Mouse (Mus musculus) ES-E14 (cell line): Measurements from ENCODE around the gene Sbk1. TPM values are rescaled to one million over a fixed set of nuclear protein-coding genes. Genes with fewer than 3 reads are reported as not detected.

Experiments
- DNase-seq: peaks from one replicate; pipeline ENCODE4 v3.0.0-alpha.2; 2013; ENCODE audit warnings: low read depth, low spot score
- H3K27ac ChIP-seq: 2 replicates; pipeline ENCODE4 v1.5.1; 2012; ENCODE audit warnings: low read depth, mild to moderate bottlenecking, low read length, moderate library complexity, mixed read lengths; ENCODE audit not compliant: poor library complexity, insufficient read depth, severe bottlenecking
- H3K36me3 ChIP-seq: 2 replicates; pipeline ENCODE4 v1.6.1; 2012; ENCODE audit warnings: mild to moderate bottlenecking, low read length, moderate library complexity, mixed read lengths; ENCODE audit not compliant: control insufficient read depth, poor library complexity, insufficient read depth, severe bottlenecking
- H3K4me1 ChIP-seq, 2 experiments: fragments of 150-350 bp in 1 of 2; sonication (generic) in 1 of 2; 2 replicates each; pipeline ENCODE4 v1.6.1; 2012; ENCODE audit warnings: low read length in 2 of 2, mild to moderate bottlenecking in 1 of 2, mixed read lengths in 1 of 2; ENCODE audit not compliant: control insufficient read depth in 2 of 2, insufficient read depth in 2 of 2, poor library complexity in 1 of 2
- H3K4me3 ChIP-seq, 2 experiments: fragments of 150-350 bp in 1 of 2; sonication (generic) in 1 of 2; 2 replicates each; pipeline ENCODE4 v1.5.1; 2012; ENCODE audit warnings: low read length in 2 of 2, low read depth in 1 of 2, mild to moderate bottlenecking in 1 of 2, mixed read lengths in 1 of 2; ENCODE audit not compliant: insufficient read depth in 1 of 2, poor library complexity in 1 of 2, severe bottlenecking in 1 of 2
- H3K9ac ChIP-seq: 2 replicates; pipeline ENCODE4 v1.6.1; 2012; ENCODE audit warnings: low read depth, mild to moderate bottlenecking, low read length, mixed read lengths; ENCODE audit not compliant: poor library complexity, insufficient read depth, severe bottlenecking
- H3K9me3 ChIP-seq: fragments of 150-350 bp; sonication (generic); 2 replicates; pipeline ENCODE4 v1.6.1; 2012; ENCODE audit warnings: low read depth, mild to moderate bottlenecking, low read length; ENCODE audit not compliant: control insufficient read depth, insufficient read depth
- CHD2 ChIP-seq: IDR thresholded peaks from 2 replicates; pipeline ENCODE4 v1.6.1; 2014; ENCODE audit warnings: mild to moderate bottlenecking, low read depth, low read length, inconsistent platforms
- HCFC1 ChIP-seq: IDR thresholded peaks from 2 replicates; pipeline ENCODE4 v1.6.1; 2012; ENCODE audit warnings: low read length, inconsistent platforms, borderline replicate concordance; ENCODE audit not compliant: insufficient read depth
- MAFK ChIP-seq: IDR thresholded peaks from 2 replicates; pipeline ENCODE4 v1.6.1; 2014; ENCODE audit warnings: mild to moderate bottlenecking, low read depth, low read length, inconsistent platforms; ENCODE audit not compliant: insufficient read depth
- ZC3H11A ChIP-seq: IDR thresholded peaks from 2 replicates; pipeline ENCODE4 v1.6.1; 2012; ENCODE audit warnings: low read depth, mild to moderate bottlenecking, inconsistent platforms, low read length, borderline replicate concordance
- ZNF384 ChIP-seq: IDR thresholded peaks from 2 replicates; pipeline ENCODE4 v1.6.1; 2012; ENCODE audit warnings: low read depth, low read length, inconsistent platforms
- in situ Hi-C, 2 experiments: fragments of 600-800 bp; cut with MboI; formaldehyde crosslinking; loops; one replicate each; pipeline ENCODE4 v1.15.1; 2025; ENCODE audit warnings: low sequenced_read_pairs in 2 of 2, inconsistent platforms in 1 of 2; ENCODE audit not compliant: unreplicated experiment in 2 of 2
- total RNA-seq: library from RNA; depleted of rRNA; stranded (reverse); fragments of 300-350 nt; gene quantifications from 2 replicates; pipeline ENCODE4 v1.2.3, GENCODE M21; 2012

The Sbk1 gene
- total RNA-seq, 1 experiment: 18.6 TPM

DNA sequence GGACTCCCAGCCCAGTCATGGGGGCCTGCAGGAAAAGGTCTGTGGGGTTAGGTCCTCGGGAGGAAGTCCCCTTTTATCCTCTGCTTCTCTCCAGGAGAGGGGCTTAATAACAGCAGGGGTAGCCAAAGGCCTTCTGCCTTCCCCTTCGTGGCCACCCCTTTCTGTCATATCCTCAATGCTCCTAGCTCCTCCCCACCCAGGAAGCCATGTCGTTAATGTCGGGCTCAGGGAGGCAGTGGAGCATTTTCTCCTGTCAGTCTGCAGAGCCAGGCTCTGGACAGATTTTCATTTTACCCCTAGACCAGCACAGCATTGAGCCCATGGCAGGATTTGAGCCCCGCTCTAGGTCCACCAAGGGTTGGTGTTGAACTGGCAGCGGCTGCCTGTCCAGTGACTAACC lies 3.9 kb downstream of the Sbk1 start:
- Histone ChIP-seq H3K9ac (no peak overlapping the region), H3K9me3 (no peaks in the 10 kb centered on the region), H3K27ac (no peak overlapping the region), H3K36me3 (peaks cover 38% of the 10 kb centered on the region), H3K4me1 (peaks cover 7 to 26% of the 10 kb centered on the region in 2 experiments; a peak in 3 of 4 replicates), H3K4me3 (no peak overlapping the region)
- in situ Hi-C loops: no loop called here
- no peak for TF ChIP-seq ZC3H11A
- no peak for TF ChIP-seq HCFC1
- no peak for TF ChIP-seq MAFK
- TF ChIP-seq CHD2: no peak
- no peak for TF ChIP-seq ZNF384
- no peak for DNase-seq

DNA sequence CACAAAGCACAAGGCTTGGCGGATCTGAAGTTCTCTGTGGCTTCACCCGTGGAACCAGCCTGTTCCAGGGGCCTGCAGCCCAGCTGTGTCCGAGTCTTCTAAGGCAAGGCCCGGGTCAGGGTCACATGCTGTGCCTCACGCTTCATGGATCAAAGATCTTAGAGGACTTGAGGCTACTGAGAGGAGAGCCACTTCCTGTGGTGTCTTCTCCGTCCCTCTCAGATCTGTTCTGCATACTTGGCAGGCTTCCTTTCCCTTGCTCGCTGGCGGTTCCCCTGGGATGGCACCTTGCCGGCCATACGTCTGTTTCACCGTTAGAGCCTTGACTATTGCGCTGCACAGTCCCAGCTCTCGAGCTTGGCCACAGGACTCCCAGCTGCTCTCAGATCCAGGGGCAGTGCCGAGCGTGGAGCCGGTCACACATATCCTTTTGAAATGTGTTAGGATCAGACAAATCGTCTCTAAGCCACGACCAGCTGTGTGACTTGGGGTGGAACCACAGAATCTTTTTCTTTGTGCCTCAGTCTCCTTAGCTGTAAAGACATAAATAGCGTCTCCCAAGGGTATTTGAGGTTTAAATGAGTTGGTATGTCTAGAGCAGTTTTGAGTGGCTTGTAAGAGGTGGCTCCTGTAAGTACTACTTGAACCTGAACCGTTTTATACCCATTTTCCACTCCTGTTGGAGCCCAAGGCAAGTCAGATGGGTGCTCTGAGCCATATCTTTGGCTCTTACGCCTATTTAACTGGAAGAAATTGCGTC lies 5.3 kb downstream of the Sbk1 start:
- in situ Hi-C loops: no loop called here
- Histone ChIP-seq H3K27ac (no peak overlapping the region), H3K4me3 (no peak overlapping the region), H3K36me3 (peaks cover 40% of the 10 kb centered on the region), H3K9ac (no peak overlapping the region), H3K9me3 (no peaks in the 10 kb centered on the region), H3K4me1 (peaks cover 7 to 27% of the 10 kb centered on the region in 2 experiments; a peak in 3 of 4 replicates)
- TF ChIP-seq HCFC1: no peak
- no peak for TF ChIP-seq ZNF384
- TF ChIP-seq CHD2: no peak
- TF ChIP-seq MAFK: no peak
- no peak for TF ChIP-seq ZC3H11A
- no peak for DNase-seq

DNA sequence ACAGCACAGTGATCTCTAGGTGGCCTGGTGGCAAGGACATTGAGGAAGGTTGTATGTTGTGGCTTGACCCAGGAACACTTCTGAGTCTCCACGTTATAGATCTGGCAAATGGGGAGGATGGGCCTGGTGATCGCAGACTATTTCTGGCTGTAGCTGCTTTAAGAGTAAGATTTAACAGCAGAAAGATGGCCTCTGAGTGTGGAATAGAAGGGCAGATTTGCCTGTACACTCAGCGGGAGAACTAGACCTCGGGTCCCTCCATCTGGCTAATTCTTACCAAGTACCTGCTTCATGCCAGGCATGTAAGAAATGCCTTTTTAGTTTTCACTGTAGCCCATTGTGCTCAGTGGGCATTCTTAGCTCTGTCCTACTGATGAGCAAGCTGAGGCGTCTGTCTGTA lies 6.4 kb downstream of the Sbk1 start:
- no peak for DNase-seq
- in situ Hi-C loops: no loop called here
- no peak overlapping the region for H3K9ac ChIP-seq
- H3K9me3 ChIP-seq: no peaks in the 10 kb centered on the region
- no peak overlapping the region for H3K27ac ChIP-seq
- H3K4me1 ChIP-seq: peaks cover 7 to 28% of the 10 kb centered on the region in 2 experiments; a peak in 3 of 4 replicates
- no peak for TF ChIP-seq MAFK
- no peak for TF ChIP-seq CHD2
- TF ChIP-seq ZC3H11A: no peak
- no peak for TF ChIP-seq ZNF384
- TF ChIP-seq HCFC1: no peak
- no peak overlapping the region for H3K4me3 ChIP-seq
- H3K36me3 ChIP-seq: peaks cover 40% of the 10 kb centered on the region

DNA sequence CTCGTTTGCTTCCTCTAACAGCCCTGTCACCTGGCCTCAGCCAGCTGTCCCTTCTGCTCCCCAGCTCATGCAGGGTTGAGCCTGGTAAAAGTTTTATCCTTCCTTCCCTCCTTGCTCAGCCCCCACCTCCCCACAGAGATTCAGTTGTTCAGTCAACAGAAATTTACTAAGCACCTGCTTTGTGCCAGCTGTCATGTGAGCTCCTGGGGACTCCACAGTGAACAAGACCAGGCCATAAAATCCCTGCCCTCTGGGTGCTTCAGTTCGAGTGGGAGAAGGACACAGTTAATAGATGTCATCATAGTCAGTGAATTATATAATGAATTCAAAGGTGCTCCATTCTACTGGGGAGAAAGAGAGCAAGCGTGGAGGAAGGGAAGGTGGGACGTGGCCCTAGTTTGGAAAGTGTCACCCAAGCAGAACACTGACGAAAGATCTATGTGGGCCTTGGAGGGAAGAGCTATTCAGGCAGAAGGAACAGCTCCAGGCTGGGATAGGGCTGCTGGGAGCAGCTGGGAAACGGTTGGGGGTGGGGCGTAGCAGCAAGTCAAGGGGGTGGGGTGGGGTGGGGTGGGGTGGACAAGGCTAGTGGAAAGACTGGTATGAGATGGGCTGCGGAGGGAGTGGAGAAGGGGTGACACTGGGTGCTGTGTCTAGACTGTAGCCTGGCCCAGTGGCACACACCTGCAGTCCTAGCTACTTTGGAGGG lies 7.5 kb downstream of the Sbk1 start:
- TF ChIP-seq HCFC1 (no peak), CHD2 (no peak), MAFK (no peak), ZC3H11A (no peak), ZNF384 (no peak)
- Histone ChIP-seq H3K36me3 (peaks cover 37% of the 10 kb centered on the region), H3K9me3 (no peaks in the 10 kb centered on the region), H3K4me1 (peaks cover 5 to 29% of the 10 kb centered on the region in 2 experiments; a peak in 3 of 4 replicates), H3K4me3 (no peak overlapping the region), H3K27ac (no peak overlapping the region), H3K9ac (no peak overlapping the region)
- DNase-seq: no peak
- in situ Hi-C loops: no loop called here
